Mouse (Mus musculus) G1E (cell line): ENCODE measurements around the gene Iqcd. TPM values are rescaled to one million over a fixed set of nuclear protein-coding genes. Genes with fewer than 3 reads are reported as not detected.

Source experiments
- ATAC-seq: 2 replicates; pipeline ENCODE4 v1.8.0; 2016; ENCODE audit warnings: mild to moderate bottlenecking; ENCODE audit not compliant: insufficient number of reproducible peaks, poor library complexity, low FRiP score, severe bottlenecking; ENCODE audit errors: extremely low read depth
- DNase-seq: peaks from one replicate; pipeline ENCODE4 v3.0.0; 2012; ENCODE audit warnings: low spot score
- H3K27me3 ChIP-seq: 2 replicates; pipeline ENCODE4 v1.6.1; 2012; ENCODE audit warnings: mild to moderate bottlenecking, low read length, inconsistent platforms; ENCODE audit not compliant: insufficient read depth
- H3K36me3 ChIP-seq: replicated peaks from 2 replicates; pipeline ENCODE3; 2012; ENCODE audit warnings: mild to moderate bottlenecking, inconsistent platforms
- H3K4me1 ChIP-seq: 2 replicates; pipeline ENCODE4 v1.6.1; 2012; ENCODE audit warnings: low read depth, low read length, inconsistent platforms, mixed read lengths; ENCODE audit not compliant: insufficient read depth
- H3K4me3 ChIP-seq: 2 replicates; pipeline ENCODE4 v1.5.1; 2012; ENCODE audit warnings: low read depth, mild to moderate bottlenecking, inconsistent platforms, low read length, moderate library complexity, mixed read lengths
- H3K9me3 ChIP-seq: replicated peaks from 2 replicates; pipeline ENCODE4 v1.6.1; 2012; ENCODE audit warnings: inconsistent platforms
- CTCF ChIP-seq: IDR thresholded peaks from 2 replicates; pipeline ENCODE4 v1.5.1; 2012; ENCODE audit warnings: low read depth, low read length, inconsistent platforms, mixed read lengths
- GATA1 ChIP-seq: IDR thresholded peaks from 2 replicates; pipeline ENCODE4 v1.6.1; 2012; ENCODE audit warnings: borderline replicate concordance, low read length, inconsistent platforms, mixed read lengths
- GATA2 ChIP-seq: IDR thresholded peaks from 2 replicates; pipeline ENCODE4 v1.6.1; 2012; ENCODE audit warnings: low read depth, low read length, inconsistent platforms, borderline replicate concordance
- POLR2AphosphoS5 ChIP-seq: IDR thresholded peaks from 2 replicates; pipeline ENCODE4 v1.6.1; 2012; ENCODE audit warnings: low read depth, low read length, inconsistent platforms; ENCODE audit not compliant: insufficient replicate concordance
- TAL1 ChIP-seq: conservative IDR thresholded peaks from 2 replicates; pipeline ENCODE4 v1.6.1; 2012; ENCODE audit warnings: low read depth, low read length, inconsistent platforms, mixed read lengths
- polyA plus RNA-seq: library from polyadenylated mRNA; stranded (reverse); fragments of >175 nt; gene quantifications from 2 replicates; pipeline ENCODE4 v1.2.3, GENCODE M21; 2012
- total RNA-seq, 2 experiments: library from RNA; stranded (forward) in 1 of 2; stranded (reverse) in 1 of 2; fragments of 200-1000 nt in 1 of 2; fragments of >200 nt in 1 of 2; fragmentation: Nextera tagmentation in 1 of 2; gene quantifications; 2 replicates each; pipeline ENCODE4 v1.2.3; 2014 to 2017

Iqcd gene
- total and polyA plus RNA-seq, 3 experiments = 0.60 to 1.2 TPM; not detected in 1

- no peaks in the 10 kb centered on the region for H3K27me3 ChIP-seq
- no peaks in the 10 kb centered on the region for H3K9me3 ChIP-seq
- no peak for ATAC-seq
- no peak overlapping the region; the same call in 1 of the 2 replicates for H3K4me3 ChIP-seq
- H3K4me1 ChIP-seq = peaks cover 51% of the 10 kb centered on the region
- peaks cover 85% of the 10 kb centered on the region for H3K36me3 ChIP-seq
- no peak for DNase-seq
- TF ChIP-seq POLR2AphosphoS5 (no peak), GATA2 (no peak), GATA1 (no peak), CTCF (no peak), TAL1 (no peak)
These were observed 10.2 kb upstream of the Iqcd start for GRCm38 (mm10) chr5:120578504-120579081.

- H3K4me3 ChIP-seq = no peak overlapping the region; the same call in 1 of the 2 replicates
- ATAC-seq (no peak), DNase-seq (no peak)
- H3K27me3 ChIP-seq = no peaks in the 10 kb centered on the region
- peaks cover 87% of the 10 kb centered on the region for H3K36me3 ChIP-seq
- no peaks in the 10 kb centered on the region for H3K9me3 ChIP-seq
- no peak; the same call in 1 of the 2 replicates for TF ChIP-seq POLR2AphosphoS5
- TF ChIP-seq CTCF = no peak
- no peak for TF ChIP-seq TAL1
- TF ChIP-seq GATA2 = no peak
- TF ChIP-seq GATA1 = no peak
- peaks cover 54% of the 10 kb centered on the region for H3K4me1 ChIP-seq
These were observed 9.5 kb upstream of the Iqcd start for GRCm38 (mm10) chr5:120579211-120579897.

GRCm38 (mm10) chr5:120579898-120580626, 8.8 kb upstream of the Iqcd start:
- Histone ChIP-seq H3K27me3 (no peaks in the 10 kb centered on the region), H3K9me3 (no peaks in the 10 kb centered on the region), H3K36me3 (peaks cover 87% of the 10 kb centered on the region), H3K4me3 (no peak overlapping the region), H3K4me1 (peaks cover 55% of the 10 kb centered on the region)
- TF ChIP-seq TAL1 (no peak), GATA1 (no peak), GATA2 (no peak), POLR2AphosphoS5 (no peak), CTCF (no peak)
- no peak for DNase-seq
- ATAC-seq = no peak

- peaks cover 64% of the 10 kb centered on the region for H3K4me1 ChIP-seq
These were observed 6.8 kb upstream of the Iqcd start for GRCm38 (mm10) chr5:120582002-120582401.

GRCm38 (mm10) chr5:120583511-120583910, 5.3 kb upstream of the Iqcd start:
- peaks cover 75% of the 10 kb centered on the region for H3K36me3 ChIP-seq
- DNase-seq = no peak
- peaks cover 62% of the 10 kb centered on the region for H3K4me1 ChIP-seq
- no peak overlapping the region for H3K4me3 ChIP-seq
- H3K9me3 ChIP-seq = no peaks in the 10 kb centered on the region
- no peak for ATAC-seq
- no peak for TF ChIP-seq GATA1
- no peak for TF ChIP-seq TAL1
- TF ChIP-seq POLR2AphosphoS5 = no peak
- no peak for TF ChIP-seq GATA2
- no peak for TF ChIP-seq CTCF
- no peaks in the 10 kb centered on the region for H3K27me3 ChIP-seq

More at GRCm38 (mm10) chr5:120582002-120582401, 6.8 kb upstream of the Iqcd start:
- Histone ChIP-seq H3K9me3 (no peaks in the 10 kb centered on the region), H3K27me3 (no peaks in the 10 kb centered on the region), H3K4me3 (no peak overlapping the region), H3K36me3 (peaks cover 89% of the 10 kb centered on the region)
- ATAC-seq = no peak
- no peak for DNase-seq
- no peak for TF ChIP-seq GATA2
- TF ChIP-seq GATA1 = no peak
- no peak for TF ChIP-seq POLR2AphosphoS5
- no peak for TF ChIP-seq CTCF
- TF ChIP-seq TAL1 = no peak

GRCm38 (mm10) chr5:120584968-120585367, 3.8 kb upstream of the Iqcd start:
- no peaks in the 10 kb centered on the region for H3K27me3 ChIP-seq
- DNase-seq = no peak
- H3K36me3 ChIP-seq = peaks cover 60% of the 10 kb centered on the region
- ATAC-seq = no peak
- TF ChIP-seq TAL1 (no peak), GATA2 (no peak), GATA1 (no peak), POLR2AphosphoS5 (no peak), CTCF (no peak)
- peaks cover 57% of the 10 kb centered on the region for H3K4me1 ChIP-seq
- no peaks in the 10 kb centered on the region for H3K9me3 ChIP-seq
- peak overlapping the region; percentile 35; the same call in 1 of the 2 replicates for H3K4me3 ChIP-seq
